Mouse (Mus musculus) E14TG2a.4 (cell line): ENCODE data around the gene Arih2.

Experiments used
- CTCF ChIP-seq: conservative IDR thresholded peaks from 2 replicates; pipeline ENCODE4 v1.5.1; 2014; ENCODE audit warnings: low read length
- NANOG ChIP-seq: IDR thresholded peaks from 2 replicates; pipeline ENCODE4 v1.6.1; 2014; ENCODE audit warnings: borderline replicate concordance, low read length, mixed read lengths
- POU5F1 ChIP-seq: IDR thresholded peaks from 2 replicates; pipeline ENCODE4 v1.6.1; 2014; ENCODE audit warnings: low read length, borderline replicate concordance

DNA sequence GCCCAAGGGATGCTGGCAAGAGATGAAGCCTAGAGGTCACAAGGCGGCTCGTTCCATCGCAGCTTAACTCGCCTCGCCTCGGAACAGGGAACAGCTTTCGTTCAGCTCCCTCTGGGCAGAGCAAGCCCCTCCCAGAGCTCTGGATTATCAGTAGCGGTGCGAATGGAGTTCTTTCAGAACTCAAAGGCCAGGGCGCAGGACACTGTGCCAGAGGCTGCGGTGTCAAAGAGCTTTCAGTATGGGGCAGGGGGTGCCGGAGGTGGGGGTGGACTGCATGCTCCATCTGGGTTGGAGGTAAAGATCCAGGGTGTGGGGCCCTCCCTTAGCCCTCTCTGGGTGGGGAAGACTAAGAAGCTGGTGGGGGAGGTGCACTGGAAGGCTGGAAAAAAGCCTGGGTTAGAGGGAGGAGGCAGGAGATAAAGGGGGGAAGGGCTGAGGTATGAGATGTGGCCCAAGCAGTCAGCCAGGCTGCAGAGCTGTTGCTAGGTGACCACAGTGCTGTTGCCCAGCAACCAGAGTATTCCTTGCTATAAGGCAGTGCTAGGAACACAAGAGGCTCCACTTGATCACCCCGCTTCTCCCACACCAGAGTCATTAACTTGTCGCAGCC lies 61.5 kb downstream of the Arih2 start:
- TF ChIP-seq CTCF, result no peak
- no peak for TF ChIP-seq POU5F1
- no peak for TF ChIP-seq NANOG
